Mouse (Mus musculus) myocyte (in vitro differentiated cells): ENCODE data around the gene Alox15.

Experiments used
- E2F4 ChIP-seq: IDR thresholded peaks from one replicate; pipeline ENCODE4 v1.6.1; 2011; ENCODE audit warnings: mild to moderate bottlenecking, control low read depth, moderate library complexity; ENCODE audit not compliant: insufficient read depth
- MAX ChIP-seq: IDR thresholded peaks from one replicate; pipeline ENCODE4 v1.6.1; 2011; ENCODE audit warnings: low read depth, mild to moderate bottlenecking, control low read depth
- MYOD1 ChIP-seq, 3 experiments: IDR thresholded peaks; one replicate each; pipeline ENCODE4 v1.6.1; 2011; ENCODE audit warnings: control low read depth in 2 of 3, low read depth in 2 of 3, mild to moderate bottlenecking in 2 of 3, moderate library complexity in 1 of 3; ENCODE audit not compliant: insufficient read length in 2 of 3, control insufficient read depth in 1 of 3
- MYOG ChIP-seq, 3 experiments: IDR thresholded peaks; one replicate each; pipeline ENCODE4 v1.6.1; 2011; ENCODE audit warnings: control low read depth in 2 of 3, low read depth in 2 of 3, mild to moderate bottlenecking in 2 of 3; ENCODE audit not compliant: insufficient read length in 2 of 3, control insufficient read depth in 1 of 3, insufficient read depth in 1 of 3
- POLR2A ChIP-seq: IDR thresholded peaks from one replicate; pipeline ENCODE4 v1.6.1; 2011; ENCODE audit warnings: low read depth, mild to moderate bottlenecking, control low read depth, moderate library complexity; ENCODE audit not compliant: insufficient read length
- TCF12 ChIP-seq: IDR thresholded peaks from one replicate; pipeline ENCODE4 v1.6.1; 2011; ENCODE audit warnings: mild to moderate bottlenecking, control low read depth; ENCODE audit not compliant: poor library complexity, insufficient read depth, severe bottlenecking
- TCF3 ChIP-seq: IDR thresholded peaks from one replicate; pipeline ENCODE4 v1.6.1; 2011; ENCODE audit warnings: low read depth, control low read depth; ENCODE audit not compliant: insufficient read length
- USF1 ChIP-seq: IDR thresholded peaks from one replicate; pipeline ENCODE4 v1.6.1; 2011; ENCODE audit warnings: low read depth, mild to moderate bottlenecking, control low read depth, moderate library complexity

- TF ChIP-seq TCF12 (no peak), POLR2A (no peak), MYOD1 (IDR thresholded peaks at IDR 0.05; ENCODE audit: control insufficient read depth in 1 of 3, insufficient read length in 2 of 3, low read depth in 2 of 3) (no peak), E2F4 (no peak), MYOG (IDR thresholded peaks at IDR 0.05; ENCODE audit: control insufficient read depth in 1 of 3, insufficient read depth in 1 of 3, insufficient read length in 2 of 3, low read depth in 2 of 3) (no peak), TCF3 (no peak), MAX (no peak), USF1 (no peak)
Measured at GRCm38 (mm10) chr11:70306159-70306558, 45.7 kb downstream of the Alox15 start.
